23 mouse cellular contexts compared by ENCODE assay signal in genomic region chr1:159567171-159567570, GRCm38 (mm10). TPM values are rescaled to one million over a fixed set of nuclear protein-coding genes. Genes with fewer than 3 reads are reported as not detected.
DNase-seq lines count a peak whose midpoint lies in the region; ATAC-seq and TF ChIP-seq lines count a peak whose summit lies in the region.
"Had no signal": no experiment of that assay in that cellular context is flagged by ENCODE, and none has a peak within 500 bp of the region (broad histone marks: within the 10 kb centered on the region; RNA-seq: fewer than 3 reads in every experiment).

No protein-coding gene starts in this region.

- peak; percentile 66 for ATAC-seq in frontal cortex, adult (ENCODE audit: low TSS enrichment)
- ATAC-seq in midbrain, embryonic 11.5 days (ENCODE audit: low FRiP score), result no peak
- no peak for ATAC-seq in midbrain, postnatal 0 days (ENCODE audit: low FRiP score)
- ATAC-seq: activated CD4-positive, CD25-positive, alpha-beta regulatory T cell, adult 4 months; CD4-positive, CD25-positive, alpha-beta regulatory T cell, adult 4 months; Patski had no signal

- 90% methylated on average over 7 of the region's 7 CpGs for WGBS in midbrain, embryonic 11.5 days
- 81% methylated on average over 7 of the region's 7 CpGs for WGBS in midbrain, postnatal 0 days

- no peaks in the 10 kb centered on the region for H3K4me1 ChIP-seq in midbrain, embryonic 11.5 days (ENCODE audit: control insufficient read depth, insufficient read depth, low read length)
- H3K4me1 ChIP-seq in midbrain, postnatal 0 days (ENCODE audit: insufficient read depth, low read length), result no peaks in the 10 kb centered on the region

- no peak overlapping the region for H3K9ac ChIP-seq in midbrain, embryonic 11.5 days (ENCODE audit: low read length)
- H3K9ac ChIP-seq in midbrain, postnatal 0 days (replicated peaks; ENCODE audit: low read length, poor library complexity, severe bottlenecking), result no peak overlapping the region

- no peak overlapping the region for H3K4me2 ChIP-seq in midbrain, embryonic 11.5 days
- no peak overlapping the region for H3K4me2 ChIP-seq in midbrain, postnatal 0 days (ENCODE audit: low read depth, low read length, poor library complexity, severe bottlenecking)

- no peak overlapping the region for H3K27ac ChIP-seq in midbrain, embryonic 11.5 days (ENCODE audit: low read depth, low read length)
- H3K27ac ChIP-seq in midbrain, postnatal 0 days (ENCODE audit: low read depth, low read length), result no peak overlapping the region

- intact Hi-C loops in heart, postnatal 25 days (cut with DNase I), result no loop called here

- no peak for DNase-seq in frontal cortex, postnatal 36 days (ENCODE audit: low spot score in 2 of 2)
- peak; percentile 70 for DNase-seq in heart, adult 11 months
- DNase-seq in heart, postnatal 25 days (ENCODE audit: low spot score), result no peak
- DNase-seq in midbrain, embryonic 11.5 days (ENCODE audit: low spot score, missing footprints), result peak; percentile 77
- no peak for DNase-seq in midbrain, postnatal 0 days (ENCODE audit: low spot score)
- DNase-seq: adrenal gland, adult 2 months; adrenal gland, adult 8-10 months; adrenal gland, postnatal 10 days; adrenal gland, postnatal 14 days; adrenal gland, postnatal 25 days; adrenal gland, postnatal 36 days; B cell, adult 2 months; cerebellum, adult 11 months; cerebellum, adult 11-12 months; cerebellum, adult 18-20 months had no signal

- no peak overlapping the region for H3K4me3 ChIP-seq in midbrain, embryonic 11.5 days (ENCODE audit: low read depth, low read length)
- no peak overlapping the region for H3K4me3 ChIP-seq in midbrain, postnatal 0 days (ENCODE audit: low read depth, low read length)

- TF ChIP-seq CTCF in midbrain, postnatal 0 days (IDR thresholded peaks at IDR 0.05), result no peak

- H3K27me3 ChIP-seq in midbrain, embryonic 11.5 days (ENCODE audit: control insufficient read depth, insufficient read depth, low read length), result no peaks in the 10 kb centered on the region
- no peaks in the 10 kb centered on the region for H3K27me3 ChIP-seq in midbrain, postnatal 0 days (ENCODE audit: insufficient read depth, low read length)

- H3K9me3 ChIP-seq in midbrain, embryonic 11.5 days (ENCODE audit: control insufficient read depth, low read length), result no peaks in the 10 kb centered on the region
- no peaks in the 10 kb centered on the region for H3K9me3 ChIP-seq in midbrain, postnatal 0 days (ENCODE audit: low read length)
- H3K9me3 ChIP-seq: G1E had no signal

- no peaks in the 10 kb centered on the region for H3K36me3 ChIP-seq in midbrain, embryonic 11.5 days (ENCODE audit: control insufficient read depth, insufficient read depth, low read length)
- H3K36me3 ChIP-seq in midbrain, postnatal 0 days (ENCODE audit: insufficient read depth, low read length), result no peaks in the 10 kb centered on the region
- H3K36me3 ChIP-seq: G1E had no signal

RNA-seq across cellular contexts. Expression of gene Tnr, which starts 43.6 kb away (rescaled TPM):
- total RNA-seq in heart, postnatal 25 days (2021), result under 1 TPM; 0.21 to 0.28 TPM
- 0.16 and 0.77 TPM in 2 replicates for polyA plus RNA-seq in midbrain, embryonic 11.5 days (2014; fragmentation: Nextera tagmentation; extraction: Ambion mirVana)
- 49.7 and 50.9 TPM in 2 replicates for total RNA-seq in midbrain, postnatal 0 days (2014; rRNA removed)
- polyA plus RNA-seq in midbrain, postnatal 0 days (2015; fragmentation: Nextera tagmentation; extraction: Ambion mirVana), result 3.4 and 5.8 TPM in 2 replicates
- total RNA-seq: CH12.LX, ES-E14, MEL had no signal
- polyA plus RNA-seq: CD4-positive, CD25-positive, alpha-beta regulatory T cell, adult 4 months; G1E had no signal

Comparison
In these comparisons a context has a peak if more than half of its experiments do, and no peak if none do; other contexts are left out.
1. DNase-seq: peak in heart, adult 11 months (single experiment) and midbrain, embryonic 11.5 days (single experiment); none in frontal cortex, postnatal 36 days (0 of 2), heart, postnatal 25 days (single experiment) and midbrain, postnatal 0 days (single experiment).
2. RNA of gene Tnr, which starts 43.6 kb away (total RNA-seq): 49.7 to 50.9 TPM in midbrain, postnatal 0 days; 0.21 to 0.28 TPM in heart, postnatal 25 days; every median in the first group is over 10 times any median in the second.